Mouse (Mus musculus) layer of hippocampus, adult 9-11 months (tissue): ENCODE data around the gene Prrxl1.

Experiments
- DNase-seq: peaks from one replicate; pipeline ENCODE4 v3.0.0; 2022

The Prrxl1 gene

GRCm38 (mm10) chr14:32599290-32600041, at the start of gene Prrxl1:
Prrxl1 (plus strand) TSS chr14:32599407.
- DNase-seq, result no peak

GRCm38 (mm10) chr14:32551854-32552253, 47.4 kb upstream of the Prrxl1 start:
- no peak for DNase-seq

GRCm38 (mm10) chr14:32553198-32553903, 45.9 kb upstream of the Prrxl1 start:
- no peak for DNase-seq

GRCm38 (mm10) chr14:32554860-32555526, 44.2 kb upstream of the Prrxl1 start:
- no peak for DNase-seq

GRCm38 (mm10) chr14:32561428-32561827, 37.8 kb upstream of the Prrxl1 start:
- DNase-seq, result no peak

- DNase-seq, result no peak
These were observed 35.5 kb upstream of the Prrxl1 start for GRCm38 (mm10) chr14:32563661-32564060.

GRCm38 (mm10) chr14:32572519-32572918, 26.7 kb upstream of the Prrxl1 start:
- no peak for DNase-seq

GRCm38 (mm10) chr14:32578420-32578819, 20.8 kb upstream of the Prrxl1 start:
- DNase-seq, result no peak

GRCm38 (mm10) chr14:32583696-32584095, 15.5 kb upstream of the Prrxl1 start:
- no peak for DNase-seq

GRCm38 (mm10) chr14:32587013-32587784, 12.0 kb upstream of the Prrxl1 start:
- DNase-seq, result peak; percentile 58

- no peak for DNase-seq
These were observed 8.8 kb upstream of the Prrxl1 start for GRCm38 (mm10) chr14:32590377-32590776.

- no peak for DNase-seq
These were observed 1.7 kb upstream of the Prrxl1 start for GRCm38 (mm10) chr14:32597232-32598231.

- no peak for DNase-seq
These were observed 579 bp upstream of the Prrxl1 start for GRCm38 (mm10) chr14:32598437-32599219.

- no peak for DNase-seq
These were observed 903 bp downstream of the Prrxl1 start for GRCm38 (mm10) chr14:32600110-32600509.

GRCm38 (mm10) chr14:32605508-32605907, 6.3 kb downstream of the Prrxl1 start:
- no peak for DNase-seq

GRCm38 (mm10) chr14:32606316-32606715, 7.1 kb downstream of the Prrxl1 start:
- DNase-seq, result no peak

GRCm38 (mm10) chr14:32609392-32609791, 10.2 kb downstream of the Prrxl1 start:
- no peak for DNase-seq

- DNase-seq, result no peak
These were observed 18.0 kb downstream of the Prrxl1 start for GRCm38 (mm10) chr14:32617253-32617652.

- no peak for DNase-seq
These were observed 25.0 kb downstream of the Prrxl1 start for GRCm38 (mm10) chr14:32624245-32624644.

- no peak for DNase-seq
These were observed 25.6 kb downstream of the Prrxl1 start for GRCm38 (mm10) chr14:32624811-32625210.

- no peak for DNase-seq
These were observed 28.1 kb downstream of the Prrxl1 start for GRCm38 (mm10) chr14:32627271-32627670.
